Mouse (Mus musculus): ENCODE data around the gene Camk2g.

DNA sequence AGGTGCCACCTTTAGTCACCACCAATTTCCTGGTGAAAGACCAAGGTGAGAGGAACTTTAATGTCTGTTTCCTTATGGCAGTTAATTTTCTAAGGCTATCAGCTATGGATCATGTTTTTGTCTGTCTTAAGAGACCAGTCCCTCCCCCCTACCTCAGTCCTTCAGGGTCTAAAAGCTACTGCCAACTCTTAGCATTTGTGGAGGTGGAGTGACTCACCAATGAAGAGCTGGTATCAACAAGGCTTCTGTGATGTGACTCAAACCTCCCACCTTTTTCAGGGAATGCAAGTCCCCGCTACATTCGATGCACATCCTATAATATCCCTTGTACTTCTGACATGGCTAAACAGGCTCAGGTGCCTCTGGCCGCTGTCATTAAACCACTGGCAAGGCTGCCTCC lies 107.3 kb downstream of the Camk2g start:
- TF ChIP-seq POLR2A (IDR thresholded peaks at IDR 0.05; ENCODE audit: borderline replicate concordance, insufficient read depth, low read length) (no peak), CTCF (IDR thresholded peaks at IDR 0.05; ENCODE audit: borderline replicate concordance, insufficient read depth, low read depth, low read length) (no peak)
